Mouse (Mus musculus) lung, postnatal 36 days (tissue): Measurements from ENCODE around the gene Rexo4.

ENCODE experiments used
- DNase-seq: peaks from one replicate; pipeline ENCODE4 v3.0.0; 2022; ENCODE audit warnings: mixed read lengths

The Rexo4 gene

DNA sequence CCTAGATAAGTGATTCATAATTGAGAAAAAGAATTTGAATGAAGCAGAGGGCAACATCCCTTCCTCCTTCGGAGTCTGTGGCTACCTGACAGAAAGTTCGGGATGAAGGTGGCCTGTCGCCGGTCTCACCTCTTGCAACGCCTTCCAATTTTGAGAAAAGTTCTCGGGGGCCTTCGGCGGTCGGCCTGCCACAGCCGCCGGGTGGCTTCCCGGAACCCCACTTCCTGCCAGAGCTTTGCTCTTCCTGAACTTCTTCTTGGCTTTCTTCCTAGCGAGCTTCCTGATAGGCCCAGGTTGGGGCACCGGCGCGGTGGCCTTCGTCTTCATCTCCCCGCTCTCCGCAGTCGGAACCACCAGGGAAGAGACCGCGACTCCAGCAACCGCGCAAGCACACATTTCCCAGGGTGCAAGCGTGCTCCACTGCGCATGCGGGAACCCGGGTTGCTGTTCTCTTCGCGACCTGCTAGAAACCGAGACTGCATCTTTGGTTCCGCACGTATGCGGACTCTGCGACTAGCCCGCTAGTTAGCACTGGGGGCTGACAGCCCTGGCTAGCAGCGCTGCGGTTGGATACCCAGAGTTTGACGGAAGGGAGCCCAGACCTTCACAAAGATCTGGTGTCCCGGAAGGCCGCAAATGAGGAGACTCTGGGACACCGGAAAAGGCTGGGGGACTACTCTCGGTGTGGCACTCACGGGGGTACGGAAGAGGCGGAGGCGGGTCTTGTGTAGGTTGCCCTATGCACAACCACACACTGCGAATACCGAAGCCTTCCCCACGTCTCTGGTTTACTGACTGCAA lies at the start of gene Rexo4:
TSS of gene Rexo4 (minus strand) at position 464 of the 801 bp plus-strand sequence.
- peak; percentile 93 for DNase-seq

DNA sequence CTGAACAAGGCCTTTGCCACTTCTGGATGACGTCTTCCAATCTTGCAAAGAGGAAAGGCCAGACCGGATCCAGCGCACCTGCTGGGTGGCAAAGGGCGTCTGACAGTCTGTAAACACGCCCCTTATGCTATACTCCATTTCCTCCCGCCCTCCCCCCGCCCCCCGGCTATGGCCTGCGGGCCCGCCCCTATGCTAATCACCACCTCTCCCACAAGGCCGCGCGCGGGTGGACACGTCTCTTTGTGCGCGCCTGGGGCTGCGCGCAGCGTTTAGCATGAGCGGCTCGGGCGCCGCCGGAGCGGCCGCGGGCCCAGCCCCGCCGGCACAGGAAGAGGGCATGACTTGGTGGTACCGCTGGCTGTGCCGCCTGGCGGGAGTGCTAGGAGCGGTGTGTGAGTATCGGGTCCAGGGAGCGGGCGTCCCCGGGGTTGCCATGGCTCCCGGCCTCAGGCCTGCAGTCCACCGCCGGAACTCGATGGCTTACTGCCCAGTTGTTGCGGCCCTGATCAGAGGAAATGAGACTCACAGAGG lies 45.6 kb upstream of the Rexo4 start, which contains the start of gene Cacfd1:
TSS of gene Cacfd1 (plus strand) at position 213 of the 531 bp plus-strand sequence.
- DNase-seq: peak; percentile 89

DNA sequence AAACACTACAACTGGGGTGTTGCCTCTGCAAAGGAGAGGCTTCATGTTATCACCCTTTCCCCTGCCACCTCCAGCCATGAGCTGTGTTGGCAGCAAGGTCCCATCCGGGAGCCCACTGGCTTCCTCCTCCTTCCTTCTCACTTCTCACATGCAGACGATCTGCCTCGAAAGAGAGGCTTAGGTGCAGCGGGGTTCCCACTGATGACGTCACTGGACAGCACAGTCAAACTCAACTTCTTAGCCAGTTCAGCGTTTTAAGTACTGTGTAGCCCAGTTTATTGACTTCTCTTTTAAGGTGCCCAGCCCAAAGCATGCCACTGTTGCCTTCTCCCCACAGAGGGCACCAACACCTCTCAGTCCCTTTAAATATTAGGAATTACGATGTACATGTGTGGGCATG lies 43.5 kb upstream of the Rexo4 start:
- DNase-seq: no peak

DNA sequence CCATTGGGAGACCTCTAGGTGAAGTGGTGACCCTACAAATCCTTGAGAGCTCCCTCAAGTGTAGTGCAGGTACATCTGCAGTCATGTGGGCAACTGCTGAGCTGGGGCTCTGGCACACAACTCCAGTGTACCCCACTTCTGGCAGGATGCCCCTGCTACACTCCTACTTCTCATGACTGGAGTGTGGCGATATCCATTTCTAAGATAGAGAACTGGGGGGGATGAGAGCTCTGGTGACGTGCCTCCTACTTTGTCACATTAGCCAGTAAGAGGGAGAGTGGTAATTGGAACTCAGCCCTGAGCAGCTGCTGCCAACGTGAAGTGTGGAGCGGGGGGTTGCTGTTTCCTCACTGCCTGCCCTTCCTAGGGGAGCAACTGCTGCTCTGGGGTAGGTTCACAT lies 42.1 kb upstream of the Rexo4 start:
- no peak for DNase-seq

DNA sequence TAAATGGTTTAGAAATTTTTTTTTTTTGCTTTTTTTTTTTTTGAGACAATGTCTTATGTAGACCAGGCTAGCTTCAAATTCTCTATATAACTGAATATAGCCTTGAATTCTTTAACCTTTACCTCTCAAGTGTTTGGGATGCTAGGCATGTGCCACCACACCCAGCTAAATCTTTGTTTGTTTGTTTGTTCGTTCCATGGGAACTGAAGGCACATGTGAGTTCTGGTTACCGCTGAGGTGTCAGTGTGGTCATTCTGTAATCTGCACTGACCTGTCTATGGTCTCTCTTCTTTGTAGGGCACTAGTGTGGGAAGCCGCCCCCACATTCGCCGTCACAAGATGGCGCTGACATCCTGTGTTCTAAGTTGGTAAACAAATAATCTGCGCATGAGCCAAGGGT lies 33.8 kb upstream of the Rexo4 start:
- no peak for DNase-seq

DNA sequence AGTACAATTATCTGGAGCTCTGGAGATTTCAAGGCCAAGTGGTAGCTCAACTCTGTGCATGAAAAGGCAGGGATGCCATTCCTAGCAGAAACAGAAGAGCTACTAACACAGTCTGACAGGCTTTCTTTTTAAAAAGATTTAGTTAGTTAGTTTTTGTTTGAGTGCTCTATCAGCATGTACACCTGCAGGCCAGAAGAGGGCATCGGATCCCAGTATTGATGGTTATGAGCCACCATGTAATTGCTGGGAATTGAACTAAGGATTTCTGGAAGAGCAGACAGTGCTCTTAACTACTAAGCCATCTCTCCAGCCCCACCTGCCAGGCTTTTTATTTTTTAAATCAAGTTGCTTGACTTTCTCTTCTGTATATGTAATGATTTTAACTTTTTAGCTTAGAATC lies 33.3 kb upstream of the Rexo4 start:
- no peak for DNase-seq

DNA sequence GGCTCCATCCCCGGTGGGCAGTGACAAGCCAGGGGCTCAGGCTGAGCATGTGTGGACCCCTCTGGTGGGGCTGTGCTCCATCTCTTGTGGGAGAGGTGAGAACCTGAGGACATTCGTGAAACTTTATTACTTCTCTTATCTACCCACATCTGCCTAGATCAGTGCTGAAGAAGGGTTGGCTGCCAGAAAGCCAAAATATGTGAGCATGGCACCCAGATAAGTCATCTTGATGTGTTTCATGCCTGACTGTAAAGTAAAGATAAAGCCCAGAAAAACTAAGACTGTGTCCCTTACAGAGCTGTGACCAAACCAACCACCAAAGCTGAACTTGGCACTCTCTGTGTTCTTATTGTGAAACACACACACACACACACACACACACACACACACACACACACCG lies 29.8 kb upstream of the Rexo4 start:
- no peak for DNase-seq

DNA sequence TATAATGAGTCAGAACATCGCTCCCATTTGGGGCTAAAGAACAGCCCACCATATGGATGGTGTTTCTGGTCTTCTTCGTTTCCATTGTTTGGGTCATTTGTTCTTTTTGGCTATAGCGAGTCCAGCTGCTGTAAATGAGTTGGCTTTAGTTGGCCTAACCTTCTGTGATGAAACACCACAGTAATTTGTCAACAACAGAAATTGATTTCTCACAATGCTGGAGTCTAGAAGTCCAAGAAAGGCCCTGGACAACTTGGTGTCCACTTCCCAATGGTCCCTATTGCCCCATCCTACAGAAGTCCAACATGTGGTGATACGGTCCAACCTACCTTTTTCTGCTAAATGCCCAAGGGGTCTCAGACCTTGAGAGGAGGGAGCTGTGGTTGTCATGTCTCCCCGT lies 20.5 kb upstream of the Rexo4 start:
- no peak for DNase-seq

DNA sequence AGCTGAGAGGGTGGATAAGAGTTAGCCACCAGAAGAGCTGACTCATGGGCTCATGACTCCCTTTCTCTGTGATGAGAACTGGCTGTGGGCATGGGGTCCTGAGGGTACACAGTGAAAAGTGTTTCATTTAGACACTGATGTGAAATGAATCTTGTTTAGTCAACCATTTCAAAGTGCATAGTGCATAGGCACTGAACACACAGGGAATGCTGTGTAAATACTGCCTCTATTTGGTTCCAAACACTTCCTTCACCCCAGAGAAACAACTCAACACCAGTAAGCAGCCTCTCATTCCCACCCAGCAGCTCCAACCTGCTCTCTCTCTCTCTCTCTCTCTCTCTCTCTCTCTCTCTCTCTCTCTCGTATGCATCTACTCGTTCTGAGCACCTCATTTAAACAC lies 20.0 kb upstream of the Rexo4 start:
- no peak for DNase-seq

DNA sequence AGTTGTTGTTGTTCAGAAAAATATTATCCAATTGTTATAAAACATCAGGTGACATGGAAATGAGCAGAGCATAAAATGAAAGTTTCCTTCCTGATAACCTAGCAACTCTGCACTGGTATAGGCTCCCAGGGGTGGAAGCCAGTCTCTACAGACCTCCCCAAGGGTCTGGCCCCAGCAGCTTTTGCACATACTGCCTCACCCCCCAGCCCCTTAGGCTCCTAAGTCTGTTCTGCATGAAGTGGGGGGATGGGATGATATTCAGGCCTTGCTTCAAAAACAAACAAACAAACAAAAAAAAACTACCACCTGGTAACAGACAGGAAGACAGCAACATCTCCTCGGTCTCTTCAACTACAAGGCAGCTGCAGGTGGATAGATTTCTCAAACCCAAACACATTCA lies 16.2 kb upstream of the Rexo4 start:
- DNase-seq: no peak

DNA sequence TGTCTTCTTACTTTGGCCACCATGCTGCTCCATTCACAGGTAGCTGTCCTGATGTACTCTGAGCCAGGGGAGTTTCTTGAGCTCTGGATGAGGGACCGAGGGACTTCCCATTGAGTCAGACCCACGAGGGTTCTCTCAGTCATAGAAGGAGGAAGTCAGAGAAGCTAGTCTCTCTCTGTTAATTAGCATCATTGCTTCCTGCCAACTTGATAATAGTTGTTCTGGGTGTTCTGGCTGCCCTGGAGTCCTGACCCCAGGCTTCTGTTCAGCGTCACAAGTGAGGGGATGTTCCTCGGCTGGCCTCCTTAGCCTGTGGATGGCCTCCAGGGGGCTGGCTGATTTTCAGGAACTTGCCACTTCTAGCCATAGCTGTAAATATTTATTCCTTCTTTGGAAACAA lies 9.8 kb upstream of the Rexo4 start:
- DNase-seq: no peak

DNA sequence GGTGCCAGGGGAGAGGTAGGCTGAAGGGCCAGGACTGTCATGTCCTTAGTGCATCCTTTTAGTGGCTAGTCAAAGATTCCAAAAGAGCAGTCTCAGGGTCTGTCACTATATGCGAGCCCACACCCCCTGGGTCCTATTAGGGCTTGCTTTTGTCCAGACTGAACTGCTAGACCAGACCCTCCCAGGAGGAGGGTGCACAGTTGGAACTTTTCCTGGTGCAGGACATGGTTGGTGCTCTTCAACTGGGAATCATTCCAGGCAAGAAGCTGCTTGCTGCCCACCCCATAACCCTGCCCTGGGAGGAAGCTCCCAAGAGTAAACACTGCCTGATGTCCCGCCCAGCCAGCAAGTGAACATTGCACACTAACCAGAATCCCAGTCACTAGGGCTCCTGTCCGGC lies 8.9 kb upstream of the Rexo4 start, which contains the start of gene Adamts13:
TSS of gene Adamts13 (plus strand) at position 301 of the 400 bp plus-strand sequence.
- DNase-seq: no peak

DNA sequence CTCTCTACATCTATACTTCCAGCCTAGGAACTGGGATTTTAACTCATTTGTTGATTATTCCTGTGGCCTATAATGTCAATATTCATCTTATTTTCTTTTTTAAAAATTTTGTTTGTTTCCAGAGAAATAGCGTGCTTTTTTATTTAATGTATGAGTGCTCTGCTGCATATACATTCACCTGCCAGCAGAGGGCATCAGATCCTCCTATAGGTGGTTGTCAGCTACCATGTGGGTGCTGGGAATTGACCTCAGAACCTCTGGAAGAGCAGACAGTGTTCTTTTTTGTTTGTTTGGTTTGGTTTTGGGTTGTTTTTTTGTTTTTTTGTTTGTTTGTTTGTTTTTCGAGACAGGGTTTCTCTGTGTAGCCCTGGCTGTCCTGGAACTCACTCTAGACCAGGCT lies 3.1 kb upstream of the Rexo4 start:
- DNase-seq: no peak

DNA sequence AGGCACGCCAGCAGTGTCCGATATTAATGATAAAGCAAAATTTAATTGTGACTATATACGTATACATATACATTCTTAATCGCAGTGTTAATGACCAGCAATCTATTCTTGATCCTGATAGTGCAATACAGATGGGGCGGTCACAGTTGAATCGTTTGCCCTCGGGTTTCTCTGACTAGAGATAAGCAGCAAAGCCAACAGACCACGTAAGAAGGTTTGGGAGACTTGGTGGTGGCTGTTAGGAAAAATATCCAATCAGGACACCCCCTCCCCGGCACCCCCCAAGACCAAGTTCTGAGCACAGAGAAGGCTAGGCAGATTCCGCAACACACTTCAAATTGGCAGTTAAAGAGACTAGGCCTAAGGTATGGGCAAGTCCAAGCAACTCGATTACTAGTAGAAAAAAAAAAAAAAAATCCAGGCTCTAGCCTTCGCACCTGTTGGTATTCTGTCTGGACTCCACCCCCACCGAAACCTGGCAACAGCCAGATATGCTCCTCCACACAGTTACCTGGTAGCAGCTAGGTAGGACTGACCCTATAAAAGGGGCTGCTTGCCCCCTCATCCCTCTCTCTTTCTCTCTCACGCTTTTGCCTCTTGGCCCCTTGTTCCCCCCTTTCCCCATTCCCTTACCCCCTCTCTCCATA lies 661 bp upstream of the Rexo4 start:
- no peak for DNase-seq

DNA sequence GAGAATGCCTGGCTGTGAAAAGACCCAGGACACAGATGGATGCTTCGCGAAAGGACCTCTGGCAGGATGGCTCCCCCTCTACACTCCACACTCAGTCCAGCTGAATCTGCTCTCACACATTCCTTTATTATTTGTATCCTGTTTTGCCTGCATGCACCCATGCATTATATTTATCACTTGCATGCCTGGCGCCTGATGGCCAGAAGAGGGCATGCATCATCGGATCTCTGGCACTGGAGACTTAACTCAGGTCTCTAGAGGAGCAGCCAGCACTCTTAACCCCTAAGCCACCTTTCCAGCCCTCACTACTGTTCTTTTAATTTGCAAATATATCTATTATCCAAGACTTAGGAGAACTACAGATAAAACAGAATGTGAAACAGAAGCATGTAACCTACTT lies 3.4 kb downstream of the Rexo4 start:
- DNase-seq: peak; percentile 9

DNA sequence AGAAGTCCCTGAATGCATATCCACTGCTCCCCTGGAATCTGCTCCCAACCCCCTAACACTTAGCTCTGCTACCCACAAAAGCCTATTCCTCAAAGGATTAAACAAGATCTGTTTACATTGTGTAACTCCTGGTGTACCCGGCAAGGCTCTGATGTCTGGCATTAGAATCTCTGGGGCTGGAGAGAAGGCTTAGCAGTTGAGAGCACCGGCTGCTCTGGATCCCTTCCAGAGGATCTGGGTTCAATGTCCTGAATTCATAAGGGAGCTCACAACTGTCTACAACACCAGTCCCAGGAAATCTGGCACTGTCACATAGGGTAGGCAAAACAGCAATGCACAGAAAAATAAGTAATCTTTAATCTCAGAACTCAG lies 6.7 kb downstream of the Rexo4 start:
- DNase-seq: no peak

DNA sequence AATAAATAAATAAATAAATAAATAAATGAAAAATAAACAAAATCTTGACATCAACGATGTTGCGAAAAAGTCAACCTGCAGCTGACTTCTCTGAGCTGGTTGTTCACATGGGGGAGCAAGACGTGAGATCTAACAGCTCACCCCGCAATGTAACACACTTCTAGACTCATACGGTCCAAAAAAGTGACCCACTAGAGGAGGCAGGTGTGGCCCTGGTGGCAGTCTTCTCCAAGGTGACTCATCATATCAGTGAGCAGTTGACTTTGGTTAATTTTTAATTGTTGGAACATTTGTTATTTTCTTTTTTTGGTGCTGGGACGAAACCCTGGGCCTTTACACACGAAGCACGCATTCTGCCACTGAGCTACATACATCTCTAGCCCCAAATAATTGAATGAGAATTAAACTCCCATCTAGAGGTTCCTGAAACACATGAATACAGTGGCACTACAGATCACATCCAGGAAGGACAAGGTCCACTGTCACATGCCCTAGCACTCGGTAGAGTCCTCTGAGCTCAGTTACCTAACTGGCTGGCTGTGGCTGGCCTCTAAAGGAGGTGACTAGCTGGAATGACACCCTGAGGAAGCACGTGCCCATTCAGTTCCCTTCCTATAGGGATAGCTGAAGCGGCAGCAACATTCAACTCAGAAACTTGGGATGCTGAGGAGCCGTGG lies 7.2 kb downstream of the Rexo4 start:
- no peak for DNase-seq

DNA sequence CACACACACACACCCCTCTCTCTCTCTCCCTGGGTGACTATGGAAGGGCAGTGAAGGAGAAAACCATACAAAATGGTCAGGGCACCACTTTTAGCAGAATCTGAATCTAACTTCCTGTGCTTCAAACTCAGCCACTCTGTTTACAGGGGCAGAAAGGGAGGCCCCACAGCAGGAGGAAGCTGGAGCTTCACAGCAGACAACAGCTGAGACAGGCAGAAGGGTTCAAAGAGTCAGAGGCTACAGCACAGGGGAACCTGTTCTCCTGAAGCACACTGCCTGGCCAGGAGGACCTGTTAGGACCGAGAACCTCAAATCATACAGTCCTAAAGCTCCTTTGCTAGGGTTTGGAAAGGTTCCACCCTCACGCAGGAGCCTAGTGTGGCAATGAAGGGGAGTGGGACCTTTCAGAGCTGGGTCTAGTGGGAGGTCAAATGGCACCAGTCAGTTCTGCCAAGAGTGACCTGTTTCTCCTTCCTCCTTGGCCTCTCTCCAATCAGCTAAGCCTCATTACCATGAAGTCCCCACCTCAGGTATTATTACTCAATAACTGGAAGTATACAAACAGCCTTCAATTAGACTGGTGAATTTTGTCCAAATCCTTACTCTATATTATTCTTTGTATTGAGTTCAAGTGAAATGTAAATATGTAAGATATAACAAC lies 9.3 kb downstream of the Rexo4 start:
- DNase-seq: peak; percentile 58

DNA sequence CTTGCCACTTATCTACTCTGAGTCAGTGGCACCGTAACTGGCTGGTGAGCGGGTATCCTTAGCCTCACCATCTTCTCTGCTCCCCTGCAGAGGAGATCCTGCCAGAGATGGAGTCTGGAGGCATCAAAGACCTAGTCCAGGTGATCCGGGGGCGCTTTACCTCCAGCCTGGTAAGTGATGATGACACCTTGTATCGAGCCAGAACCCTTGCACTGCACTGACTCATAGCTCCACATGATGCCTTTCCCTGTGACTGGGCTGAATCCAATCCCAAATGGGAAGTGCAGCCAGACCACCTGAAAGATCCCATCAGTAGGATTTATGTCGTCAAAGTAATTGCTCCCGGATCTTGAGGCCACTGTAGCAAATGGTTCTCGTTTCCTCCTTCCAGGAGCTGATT lies 11.3 kb downstream of the Rexo4 start:
- DNase-seq: no peak

DNA sequence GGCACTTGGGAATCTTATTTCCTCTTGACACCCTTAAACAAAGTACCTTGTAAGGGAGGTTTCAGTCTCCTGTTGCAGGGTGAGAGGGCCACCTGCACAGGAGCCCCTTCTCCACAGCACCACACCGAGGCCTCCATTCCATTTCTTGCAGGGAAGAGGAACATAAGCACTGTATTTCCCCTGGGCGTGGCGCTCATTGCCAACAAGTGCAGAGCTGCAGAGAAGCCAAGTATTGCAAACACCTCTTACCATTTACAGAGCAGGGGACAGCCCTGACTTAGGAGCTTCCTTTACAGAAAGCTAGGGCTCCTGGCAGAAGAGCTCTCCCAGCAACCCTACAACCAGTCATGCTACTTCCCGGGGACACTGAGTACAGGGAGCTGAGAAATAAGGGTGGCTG lies 12.0 kb downstream of the Rexo4 start:
- DNase-seq: peak; percentile 51

DNA sequence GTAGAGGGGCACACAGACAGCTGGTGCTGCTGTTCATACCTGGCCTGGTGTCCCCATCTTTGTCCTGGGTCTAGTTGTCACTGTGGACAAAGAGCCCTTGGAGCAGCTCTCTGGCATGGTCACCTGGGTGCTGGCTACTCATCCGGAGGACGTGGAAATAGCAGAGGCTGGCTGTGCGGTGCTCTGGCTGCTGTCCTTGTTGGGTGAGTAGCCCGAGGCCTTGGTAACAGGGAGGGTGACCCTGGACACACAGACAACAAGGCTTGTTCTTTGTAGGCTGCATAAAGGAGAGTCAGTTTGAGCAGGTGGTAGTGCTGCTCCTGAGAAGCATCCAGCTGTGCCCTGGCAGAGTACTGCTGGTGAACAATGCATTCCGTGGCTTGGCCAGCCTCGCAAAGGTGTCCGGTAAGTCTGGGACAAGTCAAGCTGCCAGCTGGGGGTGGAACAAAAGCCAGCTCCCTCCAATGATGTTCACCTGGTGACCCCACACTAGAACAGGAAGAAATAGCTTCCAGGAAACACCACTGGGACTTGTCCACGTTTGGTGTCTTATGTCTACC lies 12.8 kb downstream of the Rexo4 start:
- no peak for DNase-seq

DNA sequence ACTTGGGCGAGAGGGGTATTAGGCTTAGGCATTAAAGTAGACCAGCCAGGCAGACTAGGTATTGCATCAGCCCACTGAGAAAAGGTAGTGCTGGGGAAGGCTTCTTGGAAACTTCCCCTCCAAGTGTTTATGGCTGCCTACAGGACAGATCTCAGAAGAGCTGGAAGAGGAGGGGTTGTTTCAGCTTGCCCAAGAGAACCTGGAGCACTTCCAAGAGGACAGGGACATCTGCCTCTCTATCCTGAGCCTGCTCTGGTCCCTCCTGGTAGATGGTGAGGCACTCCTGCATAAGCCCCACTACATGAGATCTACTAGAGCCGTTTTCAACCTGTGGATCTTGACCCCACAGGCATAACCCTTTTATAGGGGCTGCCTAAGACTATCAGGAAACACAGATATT lies 13.8 kb downstream of the Rexo4 start:
- no peak for DNase-seq

DNA sequence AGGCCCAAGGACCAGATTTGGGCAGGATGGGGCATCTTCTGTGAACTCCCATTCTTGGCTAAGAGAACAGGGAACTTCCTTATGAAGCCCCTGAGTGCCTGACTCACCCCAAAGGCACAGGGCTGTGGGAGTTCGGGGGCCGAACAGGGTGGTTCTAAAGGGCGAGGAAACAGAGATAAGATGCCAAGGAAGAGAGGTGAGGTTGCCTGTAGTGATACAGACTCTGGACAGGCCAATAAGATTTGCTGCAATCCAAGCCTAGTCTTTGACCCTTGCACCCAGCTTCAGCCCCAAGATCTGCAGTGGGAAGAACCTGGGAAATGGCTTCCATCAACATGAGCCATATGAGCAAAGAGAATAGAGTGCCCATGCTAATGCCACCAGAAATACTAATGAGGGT lies 20.9 kb downstream of the Rexo4 start:
- DNase-seq: no peak
